Mouse (Mus musculus) heart, embryonic 15.5 days (tissue): ENCODE measurements around the gene Thoc5. TPM values are rescaled to one million over a fixed set of nuclear protein-coding genes. Genes with fewer than 3 reads are reported as not detected.
A peak's percentile ranks its signal among the peaks of the same experiment; 100 is the strongest.

ENCODE experiments used
- ATAC-seq: fragments of 200-750 bp; cut with Nextera tagmentation; replicated peaks from 2 replicates; pipeline ENCODE4 v1.8.0; 2017; ENCODE audit warnings: low read depth, moderate TSS enrichment; ENCODE audit not compliant: insufficient number of reproducible peaks, insufficient read depth, low FRiP score
- H3K27ac ChIP-seq: fragments of 300-500 bp; sonication (generic); 2 replicates; pipeline ENCODE4 v1.5.1; 2015; ENCODE audit warnings: mild to moderate bottlenecking, inconsistent platforms
- H3K27me3 ChIP-seq: fragments of 300-500 bp; sonication (generic); 2 replicates; pipeline ENCODE4 v1.6.1; 2015; ENCODE audit warnings: inconsistent platforms
- H3K36me3 ChIP-seq: fragments of 300-500 bp; sonication (generic); 2 replicates; pipeline ENCODE4 v1.6.1; 2015; ENCODE audit warnings: mild to moderate bottlenecking, inconsistent platforms
- H3K4me1 ChIP-seq: fragments of 300-500 bp; sonication (generic); replicated peaks from 2 replicates; pipeline ENCODE4 v1.6.1; 2015; ENCODE audit warnings: inconsistent platforms
- H3K4me2 ChIP-seq: fragments of 300-500 bp; sonication (generic); 2 replicates; pipeline ENCODE4 v1.6.1; 2015; ENCODE audit warnings: inconsistent platforms, mild to moderate bottlenecking, moderate library complexity
- H3K4me3 ChIP-seq: fragments of 300-500 bp; sonication (generic); 2 replicates; pipeline ENCODE4 v1.5.1; 2015; ENCODE audit warnings: mild to moderate bottlenecking, inconsistent platforms
- H3K9ac ChIP-seq: fragments of 300-500 bp; sonication (generic); 2 replicates; pipeline ENCODE4 v1.6.1; 2015; ENCODE audit warnings: mild to moderate bottlenecking, inconsistent platforms
- H3K9me3 ChIP-seq: fragments of 300-500 bp; sonication (generic); replicated peaks from 2 replicates; pipeline ENCODE4 v1.6.1; 2016; ENCODE audit warnings: inconsistent platforms
- WGBS: fragments of 180-500 bp; shearing (Covaris S2); methylation state at CpG from one replicate; pipeline ENCODE4 v1.1.7; 2015; ENCODE audit warnings: mixed read lengths; 5-methylcytosine and 5-hydroxymethylcytosine counted together
- polyA plus RNA-seq: library from polyadenylated mRNA; unstranded; fragments of >200 nt; fragmentation: Nextera tagmentation; extraction: Ambion mirVana; gene quantifications from 2 replicates; pipeline ENCODE4 v1.2.1, GENCODE M21; 2015

The Thoc5 gene
- polyA plus RNA-seq, 1 experiment from 2014 or later = 18.9 TPM

GRCm38 (mm10) chr11:4953918-4954317 lies 58.8 kb downstream of the Thoc5 start:
- Histone ChIP-seq H3K4me3 (no peak overlapping the region), H3K4me2 (no peak overlapping the region), H3K9me3 (no peaks in the 10 kb centered on the region), H3K27ac (no peak overlapping the region), H3K27me3 (peaks cover 72% of the 10 kb centered on the region), H3K4me1 (peaks cover 2% of the 10 kb centered on the region; the same call in 1 of the 2 replicates), H3K9ac (no peak overlapping the region), H3K36me3 (no peaks in the 10 kb centered on the region)
- 3% methylated on average over 8 of the region's 8 CpGs for WGBS
- ATAC-seq = no peak

- Histone ChIP-seq H3K27me3 (peaks cover 3% of the 10 kb centered on the region; the same call in 1 of the 2 replicates), H3K9me3 (no peaks in the 10 kb centered on the region), H3K36me3 (no peaks in the 10 kb centered on the region), H3K4me3 (no peak overlapping the region), H3K9ac (no peak overlapping the region), H3K4me1 (peaks cover 8% of the 10 kb centered on the region; the same call in 1 of the 2 replicates), H3K4me2 (no peak overlapping the region), H3K27ac (no peak overlapping the region)
- no peak for ATAC-seq
- 42% methylated on average over 6 of the region's 6 CpGs for WGBS
These were observed 68.1 kb downstream of the Thoc5 start for GRCm38 (mm10) chr11:4963099-4963808.

GRCm38 (mm10) chr11:4966325-4966724 lies 71.2 kb downstream of the Thoc5 start:
- no peaks in the 10 kb centered on the region for H3K36me3 ChIP-seq
- no peak overlapping the region for H3K4me2 ChIP-seq
- H3K4me3 ChIP-seq = no peak overlapping the region
- WGBS = 78% methylated on average over 2 of the region's 2 CpGs
- peaks cover 10% of the 10 kb centered on the region; the same call in 1 of the 2 replicates for H3K4me1 ChIP-seq
- H3K9me3 ChIP-seq = no peaks in the 10 kb centered on the region
- ATAC-seq = no peak
- no peaks in the 10 kb centered on the region for H3K27me3 ChIP-seq
- no peak overlapping the region for H3K27ac ChIP-seq
- no peak overlapping the region for H3K9ac ChIP-seq

GRCm38 (mm10) chr11:4966888-4967287 lies 71.8 kb downstream of the Thoc5 start:
- Histone ChIP-seq H3K36me3 (no peaks in the 10 kb centered on the region), H3K4me1 (peaks cover 10% of the 10 kb centered on the region; the same call in 1 of the 2 replicates), H3K9ac (no peak overlapping the region), H3K4me3 (no peak overlapping the region), H3K27me3 (no peaks in the 10 kb centered on the region), H3K4me2 (no peak overlapping the region), H3K9me3 (no peaks in the 10 kb centered on the region), H3K27ac (no peak overlapping the region)
- WGBS = 81% methylated on average over 5 of the region's 5 CpGs
- ATAC-seq = no peak

- WGBS = 41% methylated on average over 2 of the region's 2 CpGs
These were observed 72.4 kb downstream of the Thoc5 start for GRCm38 (mm10) chr11:4967549-4967948.

GRCm38 (mm10) chr11:4968376-4968775 lies 73.3 kb downstream of the Thoc5 start:
- no peak overlapping the region for H3K27ac ChIP-seq
- peaks cover 10% of the 10 kb centered on the region; the same call in 1 of the 2 replicates for H3K4me1 ChIP-seq
- no peaks in the 10 kb centered on the region for H3K9me3 ChIP-seq
- H3K9ac ChIP-seq = no peak overlapping the region
- H3K4me2 ChIP-seq = no peak overlapping the region
- H3K4me3 ChIP-seq = no peak overlapping the region
- H3K27me3 ChIP-seq = no peaks in the 10 kb centered on the region
- WGBS = 65% methylated on average over 10 of the region's 10 CpGs
- H3K36me3 ChIP-seq = no peaks in the 10 kb centered on the region
- no peak for ATAC-seq

More at GRCm38 (mm10) chr11:4967549-4967948, 72.4 kb downstream of the Thoc5 start:
- H3K9ac ChIP-seq = no peak overlapping the region
- H3K27ac ChIP-seq = no peak overlapping the region
- H3K4me3 ChIP-seq = no peak overlapping the region
- H3K4me1 ChIP-seq = peaks cover 10% of the 10 kb centered on the region; the same call in 1 of the 2 replicates
- no peak for ATAC-seq
- no peaks in the 10 kb centered on the region for H3K36me3 ChIP-seq
- no peaks in the 10 kb centered on the region for H3K9me3 ChIP-seq
- H3K4me2 ChIP-seq = no peak overlapping the region
- no peaks in the 10 kb centered on the region for H3K27me3 ChIP-seq

GRCm38 (mm10) chr11:4972967-4973870 lies 78.1 kb downstream of the Thoc5 start:
- Histone ChIP-seq H3K4me2 (no peak overlapping the region), H3K9ac (no peak overlapping the region), H3K4me3 (no peak overlapping the region), H3K27ac (no peak overlapping the region), H3K36me3 (no peaks in the 10 kb centered on the region), H3K27me3 (0 out of 2 replicates have a peak, but pooled peaks cover 4% of the 10 kb centered on the region), H3K9me3 (no peaks in the 10 kb centered on the region), H3K4me1 (0 out of 2 replicates have a peak, but pooled peaks cover 3% of the 10 kb centered on the region)
- ATAC-seq = peak; percentile 47
- WGBS = 55% methylated on average over 13 of the region's 13 CpGs

- Histone ChIP-seq H3K4me3 (no peak overlapping the region), H3K9me3 (no peaks in the 10 kb centered on the region), H3K4me2 (no peak overlapping the region), H3K9ac (no peak overlapping the region), H3K27ac (0 out of 2 replicates have a peak overlapping the region, but pooled peaks have one; percentile 41), H3K4me1 (0 out of 2 replicates have a peak, but pooled peaks cover 2% of the 10 kb centered on the region), H3K27me3 (0 out of 2 replicates have a peak, but pooled peaks cover 4% of the 10 kb centered on the region), H3K36me3 (no peaks in the 10 kb centered on the region)
- WGBS = 78% methylated on average over 2 of the region's 2 CpGs
- no peak for ATAC-seq
These were observed 78.7 kb downstream of the Thoc5 start for GRCm38 (mm10) chr11:4973871-4974256.

GRCm38 (mm10) chr11:4974376-4975122 lies 79.4 kb downstream of the Thoc5 start:
- 59% methylated on average over 11 of the region's 11 CpGs for WGBS
- Histone ChIP-seq H3K4me3 (no peak overlapping the region), H3K27ac (peak overlapping the region; percentile 41), H3K4me2 (no peak overlapping the region), H3K36me3 (no peaks in the 10 kb centered on the region), H3K9ac (no peak overlapping the region), H3K4me1 (no peaks in the 10 kb centered on the region), H3K9me3 (no peaks in the 10 kb centered on the region), H3K27me3 (0 out of 2 replicates have a peak, but pooled peaks cover 4% of the 10 kb centered on the region)
- ATAC-seq = no peak

- no peaks in the 10 kb centered on the region for H3K36me3 ChIP-seq
- no peak overlapping the region for H3K27ac ChIP-seq
- no peaks in the 10 kb centered on the region for H3K9me3 ChIP-seq
- 7% methylated on average over 14 of the region's 14 CpGs for WGBS
- 0 out of 2 replicates have a peak overlapping the region, but pooled peaks have one; percentile 20 for H3K4me2 ChIP-seq
- no peak overlapping the region for H3K4me3 ChIP-seq
- H3K4me1 ChIP-seq = no peaks in the 10 kb centered on the region
- ATAC-seq = no peak
- H3K27me3 ChIP-seq = 0 out of 2 replicates have a peak, but pooled peaks cover 4% of the 10 kb centered on the region
- no peak overlapping the region for H3K9ac ChIP-seq
These were observed 80.5 kb downstream of the Thoc5 start for GRCm38 (mm10) chr11:4975623-4976022.
